Mouse (Mus musculus): ENCODE results near the gene Erbb2.
"Not testable (repeated sequence)": the region's sequence is repeated elsewhere in the genome, so short reads cannot be mapped to it uniquely, and the experiment has no call there.

Gene Erbb2

GRCm38 (mm10) chr11:98412273-98412796 lies at the start of gene Erbb2:
Erbb2 (plus strand) TSS chr11:98412470.
- no peak for DNase-seq (ENCODE audit: low spot score in 2 of 2)

- no peak for DNase-seq (ENCODE audit: low spot score in 2 of 2)
These were observed 48.5 kb upstream of the Erbb2 start for GRCm38 (mm10) chr11:98363817-98364216.

GRCm38 (mm10) chr11:98364410-98364809 lies 47.9 kb upstream of the Erbb2 start:
- DNase-seq (ENCODE audit: low spot score in 2 of 2), result no peak

- no peak for DNase-seq (ENCODE audit: low spot score in 2 of 2)
These were observed 46.0 kb upstream of the Erbb2 start for GRCm38 (mm10) chr11:98366290-98366689.

- peak; percentile 40 to 54 for DNase-seq (ENCODE audit: low spot score in 2 of 2)
These were observed 45.0 kb upstream of the Erbb2 start for GRCm38 (mm10) chr11:98367171-98367862.

GRCm38 (mm10) chr11:98367863-98368186 lies 44.4 kb upstream of the Erbb2 start:
- no peak for DNase-seq (ENCODE audit: low spot score in 2 of 2)

GRCm38 (mm10) chr11:98369337-98369736 lies 42.9 kb upstream of the Erbb2 start:
- no peak for DNase-seq (ENCODE audit: low spot score in 2 of 2)

GRCm38 (mm10) chr11:98370588-98370987 lies 41.7 kb upstream of the Erbb2 start:
- no peak for DNase-seq (ENCODE audit: low spot score in 2 of 2)

GRCm38 (mm10) chr11:98371556-98372240 lies 40.6 kb upstream of the Erbb2 start:
- DNase-seq (ENCODE audit: low spot score in 2 of 2), result no peak

- peak; percentile 26 to 82 for DNase-seq (ENCODE audit: low spot score in 2 of 2)
These were observed 39.9 kb upstream of the Erbb2 start for GRCm38 (mm10) chr11:98372406-98372805.

- DNase-seq (ENCODE audit: low spot score in 2 of 2), result no peak
These were observed 39.0 kb upstream of the Erbb2 start for GRCm38 (mm10) chr11:98373244-98373643.

GRCm38 (mm10) chr11:98374266-98374665 lies 38.0 kb upstream of the Erbb2 start:
- no peak for DNase-seq (ENCODE audit: low spot score in 2 of 2)

- DNase-seq (ENCODE audit: low spot score in 2 of 2), result no peak
These were observed 35.5 kb upstream of the Erbb2 start for GRCm38 (mm10) chr11:98376756-98377155.

GRCm38 (mm10) chr11:98377787-98378186 lies 34.5 kb upstream of the Erbb2 start:
- no peak for DNase-seq (ENCODE audit: low spot score in 2 of 2)

- DNase-seq (ENCODE audit: low spot score in 2 of 2), result no peak
These were observed 32.9 kb upstream of the Erbb2 start for GRCm38 (mm10) chr11:98379379-98379778.

GRCm38 (mm10) chr11:98380106-98380505 lies 32.2 kb upstream of the Erbb2 start:
- DNase-seq (ENCODE audit: low spot score in 2 of 2), result no peak

- DNase-seq (ENCODE audit: low spot score in 2 of 2), result no peak
These were observed 30.6 kb upstream of the Erbb2 start for GRCm38 (mm10) chr11:98381651-98382050.

- DNase-seq (ENCODE audit: low spot score in 2 of 2), result not testable (repeated sequence)
These were observed 29.9 kb upstream of the Erbb2 start for GRCm38 (mm10) chr11:98382405-98382804.

GRCm38 (mm10) chr11:98383261-98384030 lies 28.8 kb upstream of the Erbb2 start, which contains the start of gene Tcap:
Tcap (plus strand) TSS chr11:98383811.
- no peak for DNase-seq (ENCODE audit: low spot score in 2 of 2)

GRCm38 (mm10) chr11:98384216-98384615 lies 28.1 kb upstream of the Erbb2 start:
- no peak for DNase-seq (ENCODE audit: low spot score in 2 of 2)

GRCm38 (mm10) chr11:98384721-98385637 lies 27.3 kb upstream of the Erbb2 start:
- DNase-seq (ENCODE audit: low spot score in 2 of 2), result no peak

Measured in thymus, postnatal 10 days (tissue).